Mouse (Mus musculus) limb, embryonic 11.5 days (tissue): ENCODE results near the gene Thap12. TPM values are rescaled to one million over a fixed set of nuclear protein-coding genes. Genes with fewer than 3 reads are reported as not detected.
A peak's percentile ranks its signal among the peaks of the same experiment; 100 is the strongest.

Experiments used
- ATAC-seq: fragments of 200-750 bp; cut with Nextera tagmentation; 2 replicates; pipeline ENCODE4 v1.8.0; 2017; ENCODE audit warnings: low read depth; ENCODE audit not compliant: insufficient number of reproducible peaks, low FRiP score, low TSS enrichment
- DNase-seq: peaks from one replicate; pipeline ENCODE4 v3.0.0-alpha.2; 2015; ENCODE audit warnings: low spot score
- H3K27ac ChIP-seq: fragments of 300-500 bp; sonication (generic); replicated peaks from 2 replicates; pipeline ENCODE4 v1.5.1; 2014; ENCODE audit warnings: low read depth, mild to moderate bottlenecking, low read length
- H3K27me3 ChIP-seq: fragments of 300-500 bp; sonication (generic); 2 replicates; pipeline ENCODE4 v1.6.1; 2014; ENCODE audit warnings: mild to moderate bottlenecking, low read length, mixed read lengths; ENCODE audit not compliant: control insufficient read depth, insufficient read depth
- H3K36me3 ChIP-seq: fragments of 300-500 bp; sonication (generic); 2 replicates; pipeline ENCODE4 v1.6.1; 2014; ENCODE audit warnings: mild to moderate bottlenecking, low read length, moderate library complexity, mixed read lengths; ENCODE audit not compliant: control insufficient read depth, insufficient read depth
- H3K4me1 ChIP-seq: fragments of 300-500 bp; sonication (generic); 2 replicates; pipeline ENCODE4 v1.6.1; 2014; ENCODE audit warnings: low read length, mixed read lengths; ENCODE audit not compliant: control insufficient read depth, insufficient read depth
- H3K4me2 ChIP-seq: fragments of 300-500 bp; sonication (generic); 2 replicates; pipeline ENCODE4 v1.6.1; 2014; ENCODE audit warnings: low read depth, mild to moderate bottlenecking, moderate library complexity; ENCODE audit not compliant: severe bottlenecking
- H3K4me3 ChIP-seq: fragments of 300-500 bp; sonication (generic); 2 replicates; pipeline ENCODE4 v1.5.1; 2014; ENCODE audit warnings: low read depth, low read length
- H3K9ac ChIP-seq: fragments of 300-500 bp; sonication (generic); 2 replicates; pipeline ENCODE4 v1.6.1; 2014; ENCODE audit warnings: mild to moderate bottlenecking, low read length
- H3K9me3 ChIP-seq: fragments of 300-500 bp; sonication (generic); 2 replicates; pipeline ENCODE4 v1.6.1; 2016; ENCODE audit warnings: low read length; ENCODE audit not compliant: control insufficient read depth
- WGBS: fragments of 180-500 bp; shearing (Covaris S2); extraction: QIAGEN DNeasy Blood & Tissue Kit; methylation state at CpG from one replicate; pipeline ENCODE4 v1.1.7; 2014; 5-methylcytosine and 5-hydroxymethylcytosine counted together
- polyA plus RNA-seq: library from polyadenylated mRNA; unstranded; fragments of >200 nt; fragmentation: Nextera tagmentation; extraction: Ambion mirVana; gene quantifications from 2 replicates; pipeline ENCODE4 v1.2.1, GENCODE M21; 2014

Gene Thap12
- polyA plus RNA-seq, 1 experiment from 2014 or later, result 78.3 TPM

GRCm38 (mm10) chr7:98703365-98703881, 520 bp downstream of the Thap12 start:
- no peaks in the 10 kb centered on the region for H3K9me3 ChIP-seq
- peak overlapping the region; percentile 80 for H3K4me2 ChIP-seq
- no peaks in the 10 kb centered on the region for H3K27me3 ChIP-seq
- H3K36me3 ChIP-seq, result no peaks in the 10 kb centered on the region
- peak; percentile 57 for DNase-seq
- H3K4me1 ChIP-seq, result peaks cover 15% of the 10 kb centered on the region
- peak overlapping the region; percentile 88 for H3K9ac ChIP-seq
- H3K4me3 ChIP-seq, result peak overlapping the region; percentile 63
- WGBS, result 0% methylated on average over 37 of the region's 38 CpGs
- ATAC-seq, result peak; percentile 5; the same call in 1 of the 2 replicates
- H3K27ac ChIP-seq, result peak overlapping the region; percentile 86

- DNase-seq, result no peak
- Histone ChIP-seq H3K4me2 (peak overlapping the region; percentile 80), H3K9me3 (no peaks in the 10 kb centered on the region), H3K27me3 (no peaks in the 10 kb centered on the region), H3K27ac (no peak overlapping the region), H3K4me3 (peak overlapping the region; percentile 63), H3K9ac (peak overlapping the region; percentile 22; the same call in 1 of the 2 replicates), H3K4me1 (peaks cover 15% of the 10 kb centered on the region), H3K36me3 (no peaks in the 10 kb centered on the region)
- 74% methylated on average over 5 of the region's 5 CpGs for whole genome bisulfite sequencing
- ATAC-seq, result no peak
Measured at GRCm38 (mm10) chr7:98704276-98704675, 1.4 kb downstream of the Thap12 start.

DNA sequence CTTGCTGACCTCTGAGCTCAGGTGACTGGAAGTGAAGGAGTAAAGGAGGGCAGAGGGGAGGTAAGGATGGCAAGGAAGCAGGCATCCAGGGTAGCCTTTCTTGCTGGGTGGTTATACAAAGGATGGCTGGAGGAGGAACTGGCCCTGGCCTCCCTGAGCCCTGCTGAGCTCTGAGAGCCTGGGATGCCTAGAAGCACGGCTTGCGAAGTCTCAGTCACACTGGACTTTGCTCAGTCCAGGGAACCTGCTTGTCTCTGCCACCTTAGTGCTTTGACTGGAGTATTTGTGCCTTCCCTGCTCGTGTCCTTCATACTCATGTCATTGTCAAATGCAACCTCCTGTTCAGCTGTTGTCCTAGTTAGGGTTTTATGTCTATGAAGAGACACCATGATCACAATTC, 10.8 kb downstream of the Thap12 start:
- no peak overlapping the region for H3K27ac ChIP-seq
- H3K27me3 ChIP-seq, result no peaks in the 10 kb centered on the region
- no peak overlapping the region for H3K4me2 ChIP-seq
- DNase-seq (no peak), ATAC-seq (no peak)
- H3K9me3 ChIP-seq, result no peaks in the 10 kb centered on the region
- no peak overlapping the region for H3K4me3 ChIP-seq
- H3K9ac ChIP-seq, result no peak overlapping the region
- peaks cover 17% of the 10 kb centered on the region for H3K36me3 ChIP-seq
- H3K4me1 ChIP-seq, result no peaks in the 10 kb centered on the region
- 97% methylated on average over 3 of the region's 3 CpGs for whole genome bisulfite sequencing

DNA sequence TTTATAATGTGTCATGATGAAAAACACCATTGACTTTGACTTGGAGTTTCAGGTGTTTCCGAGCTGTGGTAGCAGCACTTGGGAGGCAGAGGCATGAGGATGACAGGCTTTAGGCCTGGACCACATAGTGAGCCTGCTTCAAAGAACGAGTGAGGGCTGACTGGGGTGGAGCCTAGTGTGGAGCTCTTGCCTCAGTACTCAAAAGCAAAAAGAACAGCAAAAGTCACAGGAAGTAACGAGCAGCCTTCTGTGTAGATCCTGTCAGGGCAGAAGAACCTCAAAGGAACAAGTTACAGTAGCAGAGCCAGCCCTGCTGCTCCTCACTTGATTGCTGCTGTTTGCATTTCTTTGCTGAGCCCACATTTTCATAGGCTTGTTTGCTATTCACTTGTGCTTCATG, 14.5 kb downstream of the Thap12 start:
- H3K9me3 ChIP-seq, result no peaks in the 10 kb centered on the region
- no peak overlapping the region for H3K27ac ChIP-seq
- no peak overlapping the region for H3K9ac ChIP-seq
- WGBS, result 67% methylated on average over 3 of the region's 3 CpGs
- no peaks in the 10 kb centered on the region for H3K27me3 ChIP-seq
- H3K4me2 ChIP-seq, result no peak overlapping the region
- H3K36me3 ChIP-seq, result peaks cover 17% of the 10 kb centered on the region
- H3K4me1 ChIP-seq, result peaks cover 17% of the 10 kb centered on the region
- no peak for ATAC-seq
- no peak overlapping the region for H3K4me3 ChIP-seq
- DNase-seq, result no peak

GRCm38 (mm10) chr7:98719761-98720160, 16.9 kb downstream of the Thap12 start:
- no peak for DNase-seq
- Histone ChIP-seq H3K36me3 (peaks cover 10% of the 10 kb centered on the region), H3K4me1 (peaks cover 25% of the 10 kb centered on the region), H3K9ac (no peak overlapping the region), H3K9me3 (no peaks in the 10 kb centered on the region), H3K27ac (no peak overlapping the region), H3K4me3 (no peak overlapping the region), H3K4me2 (no peak overlapping the region), H3K27me3 (no peaks in the 10 kb centered on the region)
- WGBS, result 76% methylated on average over 3 of the region's 3 CpGs
- ATAC-seq, result no peak

DNA sequence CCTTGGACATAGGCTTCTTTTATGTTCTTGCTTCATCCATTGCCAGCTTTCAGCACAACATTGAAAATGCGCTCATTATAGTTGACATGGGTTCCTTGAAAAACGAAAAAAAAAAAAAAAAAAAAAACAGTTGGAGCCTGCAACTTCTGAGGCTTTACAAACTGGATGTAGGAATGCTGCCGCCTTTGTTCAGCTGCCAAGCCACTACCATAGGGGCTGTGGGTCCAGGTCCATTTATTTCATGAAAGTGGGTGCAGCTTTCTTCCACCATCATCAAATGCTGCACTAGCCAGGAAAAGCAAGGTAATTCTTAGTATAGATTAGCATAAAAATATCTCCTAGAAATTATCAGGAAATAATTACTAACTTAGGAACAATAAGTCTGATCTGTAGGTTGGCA, 17.8 kb downstream of the Thap12 start:
- 17% methylated on average over 3 of the region's 3 CpGs for whole genome bisulfite sequencing
- H3K9ac ChIP-seq, result no peak overlapping the region
- peaks cover 25% of the 10 kb centered on the region for H3K4me1 ChIP-seq
- DNase-seq (peak; percentile 51), ATAC-seq (0 out of 2 replicates have a peak, but pooled peaks have one; percentile 42)
- H3K9me3 ChIP-seq, result no peaks in the 10 kb centered on the region
- H3K4me2 ChIP-seq, result no peak overlapping the region
- H3K36me3 ChIP-seq, result peaks cover 6% of the 10 kb centered on the region
- H3K27ac ChIP-seq, result no peak overlapping the region
- peaks cover 2% of the 10 kb centered on the region for H3K27me3 ChIP-seq
- H3K4me3 ChIP-seq, result no peak overlapping the region

GRCm38 (mm10) chr7:98721172-98721571, 18.3 kb downstream of the Thap12 start:
- Histone ChIP-seq H3K4me3 (no peak overlapping the region), H3K9ac (no peak overlapping the region), H3K36me3 (peaks cover 4% of the 10 kb centered on the region; the same call in 1 of the 2 replicates), H3K4me1 (peaks cover 25% of the 10 kb centered on the region), H3K27me3 (peaks cover 5% of the 10 kb centered on the region), H3K27ac (no peak overlapping the region), H3K4me2 (0 out of 2 replicates have a peak overlapping the region, but pooled peaks have one; percentile 18), H3K9me3 (no peaks in the 10 kb centered on the region)
- 7% methylated on average over 5 of the region's 5 CpGs for WGBS
- no peak for DNase-seq
- peak; percentile 65 for ATAC-seq

- ATAC-seq (no peak), DNase-seq (peak; percentile 50)
- Histone ChIP-seq H3K9me3 (no peaks in the 10 kb centered on the region), H3K36me3 (no peaks in the 10 kb centered on the region), H3K4me1 (peaks cover 25% of the 10 kb centered on the region), H3K27ac (no peak overlapping the region), H3K27me3 (peaks cover 5% of the 10 kb centered on the region), H3K4me3 (no peak overlapping the region), H3K4me2 (no peak overlapping the region), H3K9ac (no peak overlapping the region)
- WGBS, result 26% methylated on average over 6 of the region's 6 CpGs
Measured at GRCm38 (mm10) chr7:98721623-98722022, 18.7 kb downstream of the Thap12 start.

DNA sequence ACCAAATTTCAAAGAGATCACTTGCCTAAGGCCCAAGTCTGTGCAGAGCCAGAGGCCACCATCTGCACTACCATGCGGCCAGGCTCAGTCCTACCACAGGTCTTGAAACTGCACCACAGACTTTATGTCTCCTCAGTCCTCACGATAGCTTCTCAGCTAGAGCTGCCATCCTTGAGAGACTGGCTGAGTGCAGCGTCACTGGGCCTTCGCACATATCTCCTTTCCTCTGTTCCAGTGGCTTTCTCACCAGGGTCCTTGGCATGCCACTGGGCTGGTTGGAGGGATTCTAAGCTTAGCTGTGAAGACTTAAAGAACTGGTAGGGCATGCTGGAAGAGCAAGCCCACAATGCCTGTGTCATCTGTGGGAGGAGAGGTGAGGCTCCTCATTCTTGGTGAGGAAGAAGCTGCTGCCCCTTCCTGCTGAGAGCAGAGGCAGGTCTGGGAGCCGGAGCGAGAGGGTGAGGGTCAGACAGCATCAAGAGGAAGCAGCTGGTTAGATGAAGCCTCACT, 22.8 kb downstream of the Thap12 start:
- 82% methylated on average over 6 of the region's 6 CpGs for WGBS
- no peaks in the 10 kb centered on the region for H3K36me3 ChIP-seq
- DNase-seq (no peak), ATAC-seq (no peak)
- no peak overlapping the region for H3K4me2 ChIP-seq
- no peak overlapping the region for H3K9ac ChIP-seq
- H3K4me1 ChIP-seq, result peaks cover 35% of the 10 kb centered on the region
- no peaks in the 10 kb centered on the region for H3K9me3 ChIP-seq
- H3K27ac ChIP-seq, result no peak overlapping the region
- H3K27me3 ChIP-seq, result peaks cover 5% of the 10 kb centered on the region
- no peak overlapping the region for H3K4me3 ChIP-seq
